Mouse (Mus musculus): ENCODE results near the gene Gipc3. TPM values are rescaled to one million over a fixed set of nuclear protein-coding genes. Genes with fewer than 3 reads are reported as not detected.

Gene Gipc3
- polyA plus RNA-seq, 1 experiment: 4.1 TPM

DNA sequence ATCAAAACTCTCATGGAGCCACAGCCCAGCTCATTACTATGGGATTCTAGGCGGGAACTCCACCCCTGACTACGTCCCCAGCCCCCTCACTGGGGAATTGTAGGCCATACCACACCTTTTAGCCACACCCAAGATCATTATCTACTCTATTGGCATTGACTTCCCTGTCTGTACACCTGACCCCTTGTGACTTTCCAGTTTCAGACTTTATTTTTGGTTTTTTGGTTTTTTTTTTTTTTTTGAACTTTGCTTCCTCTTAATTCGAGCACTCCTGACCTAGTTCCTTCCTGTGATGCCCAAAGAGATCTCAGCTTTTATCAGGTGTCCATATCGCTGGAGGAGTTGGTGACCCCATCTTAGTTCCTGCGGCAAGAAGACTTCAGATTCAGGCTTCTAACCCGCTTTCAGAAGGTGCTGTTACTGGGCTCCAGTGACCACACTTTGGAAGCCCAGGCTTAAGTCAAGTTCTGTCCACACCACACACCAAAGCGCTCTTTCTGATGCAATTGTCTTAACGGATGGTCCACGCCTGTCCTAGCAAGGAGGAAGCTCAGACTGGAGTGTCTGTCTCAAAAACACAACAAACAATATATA lies 51.5 kb downstream of the Gipc3 start, which contains the start of gene Tjp3:
Gene Tjp3 (minus strand): TSS at position 71 of the 594 bp plus-strand sequence.
- Histone ChIP-seq H3K27me3 (ENCODE audit: control insufficient read depth, insufficient read depth, low read length) (no peaks in the 10 kb centered on the region), H3K4me3 (ENCODE audit: control insufficient read depth, low read depth, low read length) (peak within 1 kb of the TSS; percentile 90; the same call in 1 of the 2 replicates), H3K36me3 (ENCODE audit: control insufficient read depth, insufficient read depth, low read length) (no peaks in the 10 kb centered on the region), H3K27ac (ENCODE audit: control insufficient read depth, insufficient read depth, low read depth, low read length) (no peak within 1 kb of the TSS), H3K4me1 (ENCODE audit: control insufficient read depth, insufficient read depth, low read length) (peaks cover 16% of the 10 kb centered on the region)
- TF ChIP-seq CTCF (IDR thresholded peaks at IDR 0.05; ENCODE audit: control insufficient read depth, insufficient read depth, insufficient replicate concordance, low read depth, low read length) (no peak), POLR2A (IDR thresholded peaks at IDR 0.05; ENCODE audit: control insufficient read depth, low read depth, low read length) (no peak)

DNA sequence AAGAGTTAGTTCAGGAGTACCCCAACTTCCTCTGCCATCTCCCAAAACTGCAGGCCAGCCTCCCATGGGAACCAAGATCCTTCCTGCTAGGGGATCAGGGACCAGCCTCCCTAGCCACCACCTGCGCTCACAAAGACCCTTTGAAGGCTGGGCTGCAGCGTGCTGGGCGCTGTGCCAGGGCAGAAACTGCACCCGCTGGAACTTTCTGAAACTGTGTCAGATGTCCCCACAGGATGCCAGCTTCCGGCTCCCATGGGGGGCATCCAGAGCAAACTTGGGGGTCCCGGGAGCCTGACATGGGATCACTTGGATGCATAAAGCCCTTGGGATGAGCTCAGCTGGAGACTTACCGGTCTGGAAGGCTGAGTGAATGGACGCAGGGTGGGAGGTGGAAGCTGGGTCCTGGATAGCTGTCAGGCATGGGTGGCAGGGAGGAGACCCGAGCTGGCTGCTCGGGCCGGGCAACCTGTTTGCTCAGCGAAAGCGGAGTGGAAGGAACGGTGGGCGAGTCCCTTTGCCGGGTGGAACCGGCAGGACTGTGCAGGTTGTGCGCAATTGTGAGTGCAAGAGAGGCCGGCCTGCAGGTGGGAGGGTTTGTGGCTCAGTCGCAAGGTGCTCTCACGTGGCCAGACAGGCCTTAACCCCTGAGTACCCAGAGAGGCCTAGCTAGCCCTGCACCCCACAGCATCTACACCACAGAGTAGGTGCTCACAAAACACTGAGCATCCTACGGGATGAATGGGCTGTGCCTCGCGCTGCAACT lies 52.2 kb downstream of the Gipc3 start:
- no peak overlapping the region for H3K27ac ChIP-seq (ENCODE audit: control insufficient read depth, insufficient read depth, low read depth, low read length)
- H3K27me3 ChIP-seq (ENCODE audit: control insufficient read depth, insufficient read depth, low read length): no peaks in the 10 kb centered on the region
- H3K4me1 ChIP-seq (ENCODE audit: control insufficient read depth, insufficient read depth, low read length): peaks cover 22% of the 10 kb centered on the region
- TF ChIP-seq CTCF (IDR thresholded peaks at IDR 0.05; ENCODE audit: control insufficient read depth, insufficient read depth, insufficient replicate concordance, low read depth, low read length) (no peak), POLR2A (IDR thresholded peaks at IDR 0.05; ENCODE audit: control insufficient read depth, low read depth, low read length) (no peak)
- no peak overlapping the region for H3K4me3 ChIP-seq (ENCODE audit: control insufficient read depth, low read depth, low read length)
- H3K36me3 ChIP-seq (ENCODE audit: control insufficient read depth, insufficient read depth, low read length): no peaks in the 10 kb centered on the region

DNA sequence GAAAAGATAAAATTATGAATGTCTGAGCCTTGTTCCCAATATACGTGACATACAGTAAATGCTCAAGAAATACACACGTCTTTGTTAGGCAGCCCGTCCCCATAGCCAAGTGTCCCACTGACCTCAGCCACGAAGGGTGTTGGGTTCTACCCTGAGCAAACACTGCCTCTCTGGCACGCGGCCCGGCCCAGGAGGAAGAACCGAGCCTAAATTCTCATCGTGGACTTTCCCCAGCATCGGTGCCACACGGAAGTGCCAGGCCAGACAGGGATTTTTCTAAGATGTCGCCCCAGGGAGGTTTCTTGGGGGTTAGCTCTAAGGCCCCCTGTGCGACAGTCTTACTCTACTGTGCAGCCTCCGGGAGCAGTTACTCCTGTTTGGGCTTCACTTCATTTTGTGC lies 53.3 kb downstream of the Gipc3 start:
- no peak overlapping the region for H3K27ac ChIP-seq (ENCODE audit: control insufficient read depth, insufficient read depth, low read depth, low read length)
- no peak for TF ChIP-seq POLR2A (IDR thresholded peaks at IDR 0.05; ENCODE audit: control insufficient read depth, low read depth, low read length)
- no peak for TF ChIP-seq CTCF (IDR thresholded peaks at IDR 0.05; ENCODE audit: control insufficient read depth, insufficient read depth, insufficient replicate concordance, low read depth, low read length)
- peaks cover 32% of the 10 kb centered on the region for H3K4me1 ChIP-seq (ENCODE audit: control insufficient read depth, insufficient read depth, low read length)
- no peaks in the 10 kb centered on the region for H3K27me3 ChIP-seq (ENCODE audit: control insufficient read depth, insufficient read depth, low read length)
- H3K4me3 ChIP-seq (ENCODE audit: control insufficient read depth, low read depth, low read length): no peak overlapping the region
- no peaks in the 10 kb centered on the region for H3K36me3 ChIP-seq (ENCODE audit: control insufficient read depth, insufficient read depth, low read length)

DNA sequence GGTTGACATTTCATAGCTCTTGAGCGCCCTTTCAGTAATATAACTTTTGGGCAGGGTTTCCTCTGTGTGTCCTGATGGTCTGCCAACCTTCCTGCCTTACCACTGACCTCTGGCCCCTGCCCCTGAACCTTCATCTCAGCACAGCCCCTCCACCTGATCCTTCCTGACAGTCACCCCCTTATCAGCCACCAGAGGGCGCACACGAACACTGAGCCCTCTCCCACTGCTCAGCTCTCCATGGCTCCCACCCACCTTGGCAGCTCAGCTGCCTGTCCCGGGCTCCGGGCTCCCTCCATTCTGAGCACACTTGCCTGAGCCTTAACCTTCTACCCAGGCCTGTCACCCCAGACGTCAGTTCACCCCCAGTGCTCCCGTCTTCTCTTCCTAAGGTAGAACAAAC lies 53.8 kb downstream of the Gipc3 start:
- TF ChIP-seq POLR2A (IDR thresholded peaks at IDR 0.05; ENCODE audit: control insufficient read depth, low read depth, low read length): no peak
- peak; percentile 88 for TF ChIP-seq CTCF (IDR thresholded peaks at IDR 0.05; ENCODE audit: control insufficient read depth, insufficient read depth, insufficient replicate concordance, low read depth, low read length)
- Histone ChIP-seq H3K4me3 (ENCODE audit: control insufficient read depth, low read depth, low read length) (no peak overlapping the region), H3K27ac (ENCODE audit: control insufficient read depth, insufficient read depth, low read depth, low read length) (no peak overlapping the region), H3K4me1 (ENCODE audit: control insufficient read depth, insufficient read depth, low read length) (peaks cover 31% of the 10 kb centered on the region), H3K36me3 (ENCODE audit: control insufficient read depth, insufficient read depth, low read length) (no peaks in the 10 kb centered on the region), H3K27me3 (ENCODE audit: control insufficient read depth, insufficient read depth, low read length) (no peaks in the 10 kb centered on the region)

DNA sequence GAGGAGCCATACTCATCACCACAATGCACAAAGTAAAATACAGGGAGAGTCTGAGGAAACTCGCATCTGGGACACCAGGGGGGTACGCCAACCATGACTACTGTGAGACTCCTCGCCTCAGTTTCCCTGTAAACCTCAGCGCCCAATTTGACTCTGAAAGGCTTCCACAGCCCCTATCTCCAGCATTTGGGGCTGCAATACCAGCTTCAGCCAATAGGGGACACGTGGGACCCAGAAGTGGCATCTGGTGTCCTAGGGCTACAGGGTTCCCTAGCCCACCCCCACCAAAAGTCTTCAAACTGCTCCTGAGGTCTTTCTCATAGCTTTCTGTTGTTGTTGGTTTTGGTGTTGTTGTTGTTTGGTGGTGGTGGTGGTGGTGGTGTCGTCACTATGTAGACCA lies 54.5 kb downstream of the Gipc3 start:
- no peaks in the 10 kb centered on the region for H3K27me3 ChIP-seq (ENCODE audit: control insufficient read depth, insufficient read depth, low read length)
- TF ChIP-seq CTCF (IDR thresholded peaks at IDR 0.05; ENCODE audit: control insufficient read depth, insufficient read depth, insufficient replicate concordance, low read depth, low read length) (peak; percentile 51; the same call in 1 of the 2 replicates), POLR2A (IDR thresholded peaks at IDR 0.05; ENCODE audit: control insufficient read depth, low read depth, low read length) (no peak)
- H3K4me3 ChIP-seq (ENCODE audit: control insufficient read depth, low read depth, low read length): no peak overlapping the region
- H3K4me1 ChIP-seq (ENCODE audit: control insufficient read depth, insufficient read depth, low read length): peaks cover 25% of the 10 kb centered on the region
- H3K27ac ChIP-seq (ENCODE audit: control insufficient read depth, insufficient read depth, low read depth, low read length): no peak overlapping the region
- no peaks in the 10 kb centered on the region for H3K36me3 ChIP-seq (ENCODE audit: control insufficient read depth, insufficient read depth, low read length)

DNA sequence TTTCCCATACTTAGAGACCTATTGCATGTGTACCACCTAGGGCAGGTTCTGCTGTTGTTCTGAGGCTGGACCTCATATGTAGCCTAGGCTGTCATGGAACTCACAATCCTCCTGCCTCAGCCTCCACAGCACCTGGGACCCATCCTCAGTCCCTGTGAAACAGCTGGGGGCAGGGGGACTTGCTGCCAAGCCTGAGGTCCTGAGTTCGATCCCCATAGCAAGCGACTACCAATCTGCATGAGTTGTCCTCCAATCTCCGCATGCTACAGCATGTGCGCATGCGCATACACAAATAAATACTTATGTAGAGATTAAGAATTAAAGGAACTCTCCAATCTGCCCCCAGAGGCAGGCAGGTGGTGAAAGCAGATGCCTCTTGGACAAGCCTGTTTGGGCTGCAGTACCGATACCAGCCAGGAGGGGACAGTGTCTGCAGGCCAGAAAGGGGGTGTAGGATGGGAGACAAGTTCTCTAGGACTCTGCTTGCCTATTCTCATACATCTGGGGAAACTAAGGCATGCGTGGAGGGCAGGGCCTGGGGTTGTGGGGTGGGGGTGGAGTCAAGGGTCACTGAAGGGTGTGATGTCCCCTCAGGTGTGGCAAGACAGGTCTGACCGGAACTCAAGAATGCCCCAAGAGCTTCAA lies 55.4 kb downstream of the Gipc3 start:
- peaks cover 20% of the 10 kb centered on the region for H3K4me1 ChIP-seq (ENCODE audit: control insufficient read depth, insufficient read depth, low read length)
- no peak overlapping the region for H3K4me3 ChIP-seq (ENCODE audit: control insufficient read depth, low read depth, low read length)
- H3K27me3 ChIP-seq (ENCODE audit: control insufficient read depth, insufficient read depth, low read length): no peaks in the 10 kb centered on the region
- no peak overlapping the region for H3K27ac ChIP-seq (ENCODE audit: control insufficient read depth, insufficient read depth, low read depth, low read length)
- TF ChIP-seq CTCF (IDR thresholded peaks at IDR 0.05; ENCODE audit: control insufficient read depth, insufficient read depth, insufficient replicate concordance, low read depth, low read length) (peak; percentile 95), POLR2A (IDR thresholded peaks at IDR 0.05; ENCODE audit: control insufficient read depth, low read depth, low read length) (no peak)
- no peaks in the 10 kb centered on the region for H3K36me3 ChIP-seq (ENCODE audit: control insufficient read depth, insufficient read depth, low read length)

DNA sequence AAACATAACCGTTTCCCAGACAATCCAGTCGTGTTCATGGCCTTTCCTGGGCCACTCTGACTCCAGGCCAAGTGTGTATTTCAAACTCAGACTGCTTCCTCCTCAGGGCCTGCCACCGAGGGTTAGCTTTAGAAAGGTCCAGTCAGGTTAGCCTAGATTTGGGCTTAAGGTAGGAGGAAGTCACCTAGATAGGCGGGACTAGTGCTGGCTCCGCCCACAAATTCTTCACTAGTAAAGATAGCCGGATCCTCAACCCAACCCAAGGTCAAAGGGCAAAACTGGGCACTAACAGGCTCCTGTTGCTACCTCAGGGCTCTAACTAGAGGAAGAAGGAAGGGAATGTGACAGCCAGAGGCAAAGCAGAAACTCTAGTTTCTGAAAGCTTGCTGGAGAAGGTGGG lies 56.5 kb downstream of the Gipc3 start:
- Histone ChIP-seq H3K27ac (ENCODE audit: control insufficient read depth, insufficient read depth, low read depth, low read length) (no peak overlapping the region), H3K4me3 (ENCODE audit: control insufficient read depth, low read depth, low read length) (no peak overlapping the region), H3K4me1 (ENCODE audit: control insufficient read depth, insufficient read depth, low read length) (peaks cover 17% of the 10 kb centered on the region), H3K36me3 (ENCODE audit: control insufficient read depth, insufficient read depth, low read length) (no peaks in the 10 kb centered on the region), H3K27me3 (ENCODE audit: control insufficient read depth, insufficient read depth, low read length) (no peaks in the 10 kb centered on the region)
- TF ChIP-seq CTCF (IDR thresholded peaks at IDR 0.05; ENCODE audit: control insufficient read depth, insufficient read depth, insufficient replicate concordance, low read depth, low read length) (no peak), POLR2A (IDR thresholded peaks at IDR 0.05; ENCODE audit: control insufficient read depth, low read depth, low read length) (no peak)

All from testis, adult 2 months (tissue).